Mouse (Mus musculus): Measurements from ENCODE around the gene Sfi1. TPM values are rescaled to one million over a fixed set of nuclear protein-coding genes. Genes with fewer than 3 reads are reported as not detected.
"Not testable (repeated sequence)": the region's sequence is repeated elsewhere in the genome, so short reads cannot be mapped to it uniquely, and the experiment has no call there.

Sfi1 gene
- total RNA-seq, 2 experiments from 2014 or later: 42.5 to 53.7 TPM

DNA sequence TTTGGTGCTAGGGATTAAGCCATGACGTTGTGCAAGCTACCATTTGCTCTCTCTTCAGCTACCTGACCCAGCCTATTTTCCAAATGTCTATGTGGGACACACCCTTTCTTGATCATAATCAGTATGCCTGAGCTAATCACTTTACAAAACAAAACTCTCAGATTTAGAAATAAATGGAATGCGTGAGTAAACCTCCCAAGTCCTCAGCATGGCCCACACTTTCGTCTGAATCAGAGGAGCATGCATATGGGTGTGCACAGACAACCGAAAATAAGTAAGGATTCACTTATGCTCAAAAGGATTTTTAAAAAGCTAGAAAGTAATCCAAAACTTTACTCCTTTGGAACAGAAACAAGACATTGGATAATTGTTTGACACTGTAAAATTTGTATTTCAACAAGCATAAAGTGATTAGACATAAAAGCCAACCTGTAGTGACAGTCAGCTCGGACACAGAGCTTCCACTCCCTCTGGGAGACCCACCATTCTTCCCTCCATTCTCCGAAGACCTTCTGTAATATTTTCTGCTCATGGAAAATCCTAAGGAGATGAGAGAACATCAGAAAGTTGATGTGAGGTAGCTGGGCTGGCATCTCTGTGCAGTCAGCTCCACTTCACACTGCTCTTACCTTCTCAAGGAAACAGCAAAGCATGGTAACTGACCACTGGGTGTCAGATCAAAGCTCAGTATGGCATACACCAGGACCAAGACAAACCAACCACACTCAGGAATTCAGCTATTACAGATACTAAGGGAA lies 14.1 kb downstream of the Sfi1 start:
- DNase-seq (ENCODE audit: low spot score in 2 of 2): peak; percentile 17 to 43

DNA sequence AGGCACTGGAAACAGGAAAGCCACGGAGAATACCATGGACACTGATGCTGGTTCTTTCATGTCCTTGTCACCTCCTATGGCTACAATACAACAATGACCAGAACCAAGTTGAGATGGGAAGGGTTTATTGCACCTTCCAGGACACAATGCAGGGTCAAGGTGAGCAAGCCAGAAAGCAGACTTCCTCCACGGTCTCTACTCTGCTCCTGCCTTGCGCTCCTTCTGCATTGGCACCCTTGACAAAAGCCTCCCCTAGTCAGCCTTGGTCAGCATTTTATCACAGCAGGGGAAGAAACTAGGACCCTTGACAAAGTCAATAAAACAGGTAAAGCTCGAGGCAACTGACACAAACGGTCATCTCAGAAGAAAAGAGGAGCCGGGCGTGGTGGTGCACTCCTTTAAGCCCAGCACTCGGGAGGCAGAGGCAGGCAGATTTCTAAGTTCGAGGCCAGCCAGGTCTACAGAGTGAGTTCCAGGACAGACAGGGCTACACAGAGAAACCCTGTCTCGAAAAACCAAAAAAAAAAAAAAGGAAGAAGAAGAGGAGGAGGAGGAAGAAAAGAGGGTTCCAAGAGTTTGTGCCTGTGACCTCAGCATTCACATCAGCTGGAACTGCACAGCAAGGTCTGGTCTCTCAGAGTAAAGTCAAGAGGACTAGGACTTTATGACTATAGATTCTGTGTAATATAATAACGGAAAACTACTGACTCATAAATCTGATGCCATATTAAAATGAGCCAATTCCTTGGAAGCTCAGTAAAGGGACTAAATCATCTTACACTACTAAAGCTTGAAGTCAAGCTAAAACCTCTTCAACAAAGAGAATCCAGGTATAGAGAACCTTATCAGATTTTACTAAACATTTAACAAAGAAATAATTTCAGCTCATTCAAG lies 19.6 kb downstream of the Sfi1 start:
- peak; percentile 74 to 83 for DNase-seq (ENCODE audit: low spot score in 2 of 2)

DNA sequence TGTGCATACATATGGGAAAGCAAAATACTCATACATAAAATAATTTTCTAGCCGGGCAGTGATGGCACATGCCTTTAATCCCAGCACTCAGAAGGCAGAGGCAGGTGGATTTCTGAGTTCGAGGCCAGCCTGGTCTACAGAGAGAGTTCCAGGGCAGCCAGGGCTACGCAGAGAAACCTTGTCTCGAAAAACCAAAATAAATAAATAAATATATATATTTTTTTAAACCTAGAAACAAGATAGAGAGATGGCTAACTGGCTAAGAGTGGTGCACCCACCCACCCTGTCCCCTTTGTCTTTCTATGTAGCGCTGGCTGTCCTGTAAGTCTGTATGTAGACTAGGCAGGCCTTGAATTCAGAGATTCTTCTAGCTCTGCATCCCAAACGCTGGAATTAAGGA lies 20.7 kb downstream of the Sfi1 start:
- not testable (repeated sequence) for DNase-seq (ENCODE audit: low spot score in 2 of 2)

DNA sequence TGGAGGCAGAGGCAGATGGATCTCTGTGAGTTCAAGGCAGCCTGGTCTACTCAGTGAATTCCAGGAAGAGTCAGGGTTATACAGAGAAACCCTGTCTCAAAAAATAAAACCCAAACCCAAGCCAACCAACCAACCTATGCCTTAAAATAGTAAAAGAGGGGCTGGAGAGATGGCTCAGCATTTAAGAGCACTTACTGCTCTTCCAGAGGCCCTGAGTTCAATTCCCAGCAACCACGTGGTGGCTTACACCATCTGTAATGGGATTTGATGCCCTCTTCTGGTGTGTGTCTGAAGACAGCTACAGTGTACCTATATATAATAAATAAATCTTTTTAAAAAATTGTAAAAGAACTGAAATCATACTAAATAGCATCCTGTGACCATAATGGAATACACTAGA lies 21.3 kb downstream of the Sfi1 start:
- DNase-seq (ENCODE audit: low spot score in 2 of 2): peak; percentile 58 to 70

DNA sequence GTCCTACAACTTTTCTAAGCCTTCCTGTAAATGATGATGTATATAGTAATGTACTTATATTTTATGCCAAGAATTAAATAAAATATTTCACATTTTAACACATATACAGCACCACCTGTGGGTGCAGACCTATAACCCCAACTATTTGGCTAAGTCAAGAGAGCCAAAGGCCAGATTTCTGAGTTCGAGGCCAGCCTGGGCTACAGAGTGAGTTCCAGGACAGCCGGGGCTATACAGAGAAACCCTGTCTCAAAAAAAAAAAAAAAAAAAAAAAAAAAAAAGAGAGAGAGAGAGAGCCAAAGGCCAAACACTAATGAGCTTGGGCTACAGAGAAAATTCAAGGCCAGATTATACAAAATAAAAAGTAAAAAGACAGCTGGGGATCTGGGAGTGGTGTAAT lies 24.2 kb downstream of the Sfi1 start:
- peak in 1 of 2 experiments; percentile 61 for DNase-seq (ENCODE audit: low spot score in 2 of 2)

DNA sequence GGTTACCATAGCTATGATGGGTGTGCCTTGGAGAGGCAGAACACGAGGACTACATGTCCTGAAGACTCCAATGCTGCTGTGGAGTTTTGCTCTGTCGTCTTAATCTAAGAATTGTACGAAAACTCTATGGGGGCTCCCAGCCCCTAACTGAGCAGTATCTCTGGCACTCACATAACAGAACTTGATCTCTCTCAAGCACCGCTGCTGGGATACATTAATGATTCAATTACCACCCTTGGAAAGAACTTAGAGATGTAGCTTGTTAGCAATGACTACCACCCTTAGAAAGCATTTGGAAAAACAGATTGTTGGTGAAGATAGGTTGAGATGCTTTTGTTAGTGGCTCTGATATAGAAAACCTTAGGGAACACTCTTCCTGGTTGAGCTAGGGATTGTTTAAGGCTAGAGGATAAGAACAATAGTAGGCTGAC lies 25.7 kb downstream of the Sfi1 start:
- DNase-seq (ENCODE audit: low spot score in 2 of 2): peak; percentile 56 to 60

DNA sequence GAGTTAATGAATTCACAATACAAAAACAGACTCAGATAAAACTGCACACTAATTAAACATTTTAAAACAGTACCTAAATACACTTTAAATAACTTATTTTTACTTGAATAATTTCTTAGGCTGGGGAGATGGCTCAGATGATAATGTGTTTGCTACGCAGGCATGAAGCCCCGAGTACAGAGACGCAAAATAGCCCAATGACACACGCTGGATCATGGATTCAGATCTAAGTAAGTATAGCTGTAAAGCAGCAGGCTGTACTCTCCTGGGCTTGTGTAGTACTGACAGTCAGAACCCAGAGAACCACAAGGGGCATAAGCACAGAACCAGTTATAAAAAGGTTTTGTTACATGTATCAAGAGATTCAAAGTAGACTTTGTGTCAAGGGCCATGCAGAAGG lies 26.1 kb downstream of the Sfi1 start:
- not testable (repeated sequence) for DNase-seq (ENCODE audit: low spot score in 2 of 2)

DNA sequence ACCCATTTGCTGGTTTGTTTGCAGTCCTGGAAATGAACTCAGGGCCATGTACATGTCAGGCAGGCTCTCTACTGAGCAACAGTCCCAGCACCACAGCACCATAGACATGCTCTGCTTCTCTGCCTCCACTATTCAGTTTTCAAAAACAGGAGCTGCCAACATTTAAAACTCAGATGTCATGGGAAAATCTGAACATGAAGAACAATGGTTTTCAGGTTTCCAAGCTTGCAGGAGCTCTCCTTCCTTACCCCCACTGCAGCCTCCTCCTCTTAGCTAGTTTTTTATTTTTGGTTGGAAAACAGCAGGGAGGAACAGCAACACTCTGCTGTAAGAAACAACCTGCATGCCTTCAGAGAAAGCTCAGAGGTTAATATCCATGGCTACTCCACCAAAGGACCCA lies 26.9 kb downstream of the Sfi1 start:
- DNase-seq (ENCODE audit: low spot score in 2 of 2): peak in 1 of 2 experiments; percentile 43

DNA sequence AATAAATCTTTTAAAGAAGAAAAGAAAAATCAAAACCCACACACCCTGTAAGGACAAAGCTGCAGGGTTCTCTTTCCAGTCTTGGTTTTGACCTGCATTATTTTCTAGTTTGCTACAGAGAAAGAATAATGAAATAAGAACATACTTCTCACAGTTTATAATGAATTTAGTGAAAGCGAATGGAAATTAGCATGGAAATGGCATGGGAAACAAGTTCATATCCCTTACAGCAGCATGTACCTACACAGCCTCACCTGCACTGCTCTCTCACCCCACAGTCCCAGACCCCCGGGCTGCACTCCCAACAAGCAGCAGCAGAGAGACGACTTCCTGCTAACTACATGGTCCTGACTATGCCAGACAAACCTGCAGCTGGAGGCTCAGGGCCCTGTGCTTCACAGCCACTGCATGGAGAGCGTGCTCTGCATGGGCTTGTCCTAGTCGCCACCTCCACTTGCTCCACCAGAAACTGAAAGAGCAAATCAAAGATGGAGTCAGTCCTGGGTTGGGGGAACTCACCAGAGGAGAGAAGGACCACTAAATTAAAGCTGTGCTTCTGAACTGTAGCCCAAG lies 28.0 kb downstream of the Sfi1 start:
- DNase-seq (ENCODE audit: low spot score in 2 of 2): not testable (repeated sequence)

DNA sequence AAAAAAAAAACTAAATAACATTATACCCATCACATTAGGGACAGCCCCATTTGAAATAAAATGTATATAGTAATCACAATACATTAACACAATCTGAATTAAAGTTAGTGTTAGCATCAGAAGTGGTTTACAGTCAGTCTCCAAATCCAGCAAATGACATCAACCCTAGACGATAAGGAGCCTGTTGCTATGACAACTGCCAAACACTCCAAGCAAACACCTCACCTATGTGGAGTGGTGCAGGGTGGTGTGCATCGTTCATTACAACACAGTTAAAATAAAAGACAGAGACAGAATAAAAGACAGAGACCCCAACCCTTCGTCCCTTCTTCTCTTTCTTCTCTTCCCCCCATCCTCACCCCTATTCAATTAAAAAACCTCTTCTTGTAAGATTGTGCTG lies 29.6 kb downstream of the Sfi1 start:
- DNase-seq (ENCODE audit: low spot score in 2 of 2): not testable (repeated sequence)

DNA sequence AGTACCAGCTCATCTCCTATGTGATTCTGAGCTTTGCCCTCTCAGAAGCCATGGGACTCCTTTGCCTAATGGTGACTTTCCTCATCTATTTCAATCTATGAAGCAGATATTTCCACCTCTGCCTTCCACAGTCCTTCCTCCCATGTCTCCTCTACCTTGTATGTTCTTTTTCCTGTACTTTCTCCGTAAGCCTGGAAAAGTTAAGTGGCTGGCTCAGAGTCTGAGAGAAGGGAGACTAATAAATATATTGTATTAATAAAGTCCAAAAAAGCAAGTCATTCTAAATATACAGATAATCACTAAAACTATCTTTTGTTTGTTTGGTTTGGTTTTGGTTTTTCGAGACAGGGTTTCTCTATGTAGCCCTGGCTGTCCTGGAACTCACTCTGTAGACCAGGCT lies 30.1 kb downstream of the Sfi1 start:
- DNase-seq (ENCODE audit: low spot score in 2 of 2): peak; percentile 46 to 56

DNA sequence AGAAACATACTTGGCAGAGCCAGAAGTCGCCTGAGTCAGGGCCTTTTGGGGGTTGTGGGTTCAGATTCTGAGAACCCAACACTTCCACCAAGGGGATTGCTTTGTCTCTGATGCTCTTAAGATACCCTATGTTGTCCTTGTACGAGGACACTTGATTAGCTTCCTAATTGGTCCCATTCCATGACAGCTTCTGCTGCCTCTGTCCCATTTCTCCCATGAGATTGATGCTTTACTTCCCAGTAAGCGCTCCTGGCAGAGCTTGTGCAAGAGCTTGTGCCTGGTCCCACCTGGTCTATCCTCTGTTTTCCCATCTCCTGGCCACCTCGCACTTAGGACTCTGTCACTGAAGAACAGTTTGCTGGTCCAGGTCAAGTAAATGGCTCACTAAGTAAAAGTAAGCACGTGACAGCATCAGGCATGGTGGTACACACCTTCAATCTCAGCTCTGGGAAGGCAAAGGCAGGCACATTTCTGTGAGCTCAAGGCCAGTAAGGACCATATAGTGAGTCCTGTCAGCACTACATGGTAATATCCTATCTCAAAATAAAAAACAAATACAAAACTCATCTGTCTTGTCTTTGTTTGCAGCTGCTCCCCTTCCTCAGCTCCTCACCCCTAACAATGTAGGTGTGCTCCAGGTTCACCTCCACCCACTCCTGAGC lies 30.9 kb downstream of the Sfi1 start:
- peak; percentile 76 to 78 for DNase-seq (ENCODE audit: low spot score in 2 of 2)

DNA sequence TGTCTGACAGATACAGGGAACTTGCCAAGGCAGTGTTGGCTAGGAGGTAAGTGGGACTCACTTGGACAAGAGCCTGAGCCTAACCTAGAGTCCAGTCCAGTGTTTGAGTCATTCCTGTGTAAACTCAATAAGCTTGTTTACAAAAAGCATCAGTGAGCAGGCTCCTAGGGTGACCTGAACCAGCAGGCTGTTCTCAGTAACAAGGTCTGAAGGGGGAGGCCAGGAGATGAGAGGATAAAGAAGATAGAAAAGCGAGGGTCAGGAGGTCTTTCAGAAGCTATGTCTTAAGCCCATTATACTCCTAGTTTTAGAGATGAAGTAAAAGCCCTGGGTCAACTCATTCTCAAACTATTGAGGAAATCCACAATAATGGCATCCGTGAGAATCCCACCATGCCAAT lies 31.9 kb downstream of the Sfi1 start:
- peak; percentile 68 to 72 for DNase-seq (ENCODE audit: low spot score in 2 of 2)

DNA sequence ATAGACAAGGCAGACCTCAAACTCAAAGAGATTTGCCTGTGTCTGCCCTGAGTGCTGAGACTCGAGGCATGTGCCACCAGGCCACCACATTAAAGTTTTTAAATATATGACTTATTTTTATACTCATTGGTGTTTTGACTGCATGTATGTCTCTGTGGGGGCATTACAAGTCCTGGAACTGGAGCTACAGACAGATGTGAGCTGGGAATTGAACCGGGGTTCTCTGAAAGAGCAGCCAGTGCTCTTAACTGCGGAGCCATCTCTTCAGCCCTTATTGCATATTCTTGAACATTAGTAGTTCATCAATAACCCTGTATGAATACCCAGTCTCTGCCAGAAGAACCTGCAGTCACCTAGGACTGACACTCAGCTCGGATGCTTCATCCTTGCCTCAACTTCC lies 34.5 kb downstream of the Sfi1 start:
- DNase-seq (ENCODE audit: low spot score in 2 of 2): not testable (repeated sequence)

DNA sequence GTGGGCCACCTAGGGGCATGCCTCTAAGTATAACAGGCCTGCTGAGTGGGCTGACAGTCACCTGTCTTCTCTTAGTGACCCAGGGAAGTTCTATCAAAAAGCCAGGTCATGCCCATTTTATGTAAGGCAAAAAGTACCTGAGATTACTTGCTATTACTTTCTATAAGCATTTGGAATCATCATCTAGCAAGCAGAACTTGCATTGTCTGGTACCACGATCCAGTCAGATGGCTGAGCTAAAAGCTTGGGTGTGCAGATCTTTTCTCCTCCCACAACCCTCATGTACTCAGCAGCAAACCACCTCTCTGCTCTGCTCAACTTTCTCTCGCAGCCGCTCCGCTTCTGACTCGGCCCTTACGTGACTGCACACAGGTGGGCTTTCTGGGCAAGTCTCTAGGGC lies 35.3 kb downstream of the Sfi1 start:
- DNase-seq (ENCODE audit: low spot score in 2 of 2): not testable (repeated sequence)

DNA sequence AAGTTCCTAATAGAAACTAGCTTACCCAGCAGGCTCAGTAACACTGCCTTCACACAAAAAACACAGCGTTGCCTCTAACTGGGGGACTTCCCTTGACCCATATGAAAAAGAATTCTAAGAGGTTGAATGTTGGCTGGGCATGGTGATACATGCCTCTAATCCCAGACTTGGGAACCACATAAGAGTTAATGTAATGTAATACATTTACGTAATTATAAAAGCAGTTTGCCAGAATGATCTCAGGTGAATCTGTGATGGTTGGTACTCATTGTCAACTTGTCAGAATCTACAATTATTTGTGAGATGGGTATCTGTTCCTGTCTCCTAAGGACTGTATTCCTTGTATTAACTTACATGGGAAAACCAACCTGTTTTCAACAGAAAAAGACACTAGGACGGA lies 36.3 kb downstream of the Sfi1 start:
- not testable (repeated sequence) for DNase-seq (ENCODE audit: low spot score in 2 of 2)

DNA sequence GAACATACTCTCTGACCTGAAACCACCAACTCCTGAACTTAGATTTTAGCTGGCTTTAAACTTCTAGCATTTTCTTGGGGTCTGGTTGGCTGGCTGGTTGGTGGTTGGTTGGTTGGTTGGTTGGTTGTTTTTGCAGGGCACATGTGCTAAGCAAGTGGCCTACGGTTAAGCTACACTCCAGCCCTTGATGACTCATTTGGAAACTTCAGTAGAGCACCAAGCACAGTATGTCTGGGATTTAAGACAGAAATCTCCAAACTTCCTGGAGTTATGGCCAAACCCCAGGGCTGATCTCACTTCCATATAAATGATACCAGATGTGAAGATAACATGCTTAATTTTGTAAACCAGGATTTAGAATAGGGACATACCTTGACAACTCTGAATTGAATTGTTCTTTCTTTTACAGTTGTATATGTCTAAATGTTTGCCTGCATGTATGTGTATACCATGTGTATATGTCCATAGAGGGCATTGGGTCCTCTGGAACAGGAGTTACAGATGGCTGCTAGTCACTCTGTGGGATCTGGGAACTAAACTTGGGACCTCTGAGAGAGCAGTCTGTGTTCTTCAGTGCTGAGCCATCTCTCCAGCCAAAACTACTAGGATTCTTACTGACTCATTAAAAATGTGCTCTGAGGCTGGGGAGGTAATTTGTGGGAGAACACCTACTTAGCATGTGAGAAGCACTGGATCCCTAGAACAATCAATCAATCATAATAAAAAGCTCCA lies 39.4 kb downstream of the Sfi1 start:
- DNase-seq (ENCODE audit: low spot score in 2 of 2): peak; percentile 70 to 74

DNA sequence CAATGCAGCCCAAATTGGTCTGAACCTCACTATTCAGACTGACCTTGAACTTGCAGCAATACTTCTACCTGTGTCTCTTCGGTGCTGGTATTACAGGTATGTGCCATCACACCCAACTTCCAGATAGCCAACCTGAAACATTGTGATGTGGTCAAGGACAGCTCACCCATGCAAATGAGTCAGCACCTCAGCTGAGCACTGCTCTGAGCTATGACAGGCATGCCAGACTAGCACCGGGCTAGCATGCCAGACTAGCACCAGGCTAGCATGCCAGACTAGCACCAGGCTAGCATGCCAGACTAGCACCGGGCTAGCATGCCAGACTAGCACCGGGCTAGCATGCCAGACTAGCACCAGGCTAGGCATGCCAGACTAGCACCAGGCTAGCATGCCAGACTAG lies 41.9 kb downstream of the Sfi1 start:
- DNase-seq (ENCODE audit: low spot score in 2 of 2): peak; percentile 38 to 51

DNA sequence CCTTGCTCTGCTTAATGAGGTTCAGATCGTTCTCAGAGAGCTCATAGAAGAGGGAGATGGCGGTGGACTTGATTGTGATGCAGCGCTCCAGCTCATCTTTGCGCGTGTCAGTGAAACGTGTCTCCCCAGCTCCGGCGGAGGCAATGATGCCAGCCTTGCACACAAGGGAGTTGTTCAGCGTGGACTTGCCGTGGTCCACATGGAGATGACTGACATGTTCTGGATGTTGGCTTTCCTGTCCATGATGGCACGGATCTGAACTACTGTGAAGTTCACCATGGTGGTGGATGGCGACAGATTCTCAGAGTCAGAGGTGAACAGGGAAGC lies 42.6 kb downstream of the Sfi1 start:
- not testable (repeated sequence) for DNase-seq (ENCODE audit: low spot score in 2 of 2)

DNA sequence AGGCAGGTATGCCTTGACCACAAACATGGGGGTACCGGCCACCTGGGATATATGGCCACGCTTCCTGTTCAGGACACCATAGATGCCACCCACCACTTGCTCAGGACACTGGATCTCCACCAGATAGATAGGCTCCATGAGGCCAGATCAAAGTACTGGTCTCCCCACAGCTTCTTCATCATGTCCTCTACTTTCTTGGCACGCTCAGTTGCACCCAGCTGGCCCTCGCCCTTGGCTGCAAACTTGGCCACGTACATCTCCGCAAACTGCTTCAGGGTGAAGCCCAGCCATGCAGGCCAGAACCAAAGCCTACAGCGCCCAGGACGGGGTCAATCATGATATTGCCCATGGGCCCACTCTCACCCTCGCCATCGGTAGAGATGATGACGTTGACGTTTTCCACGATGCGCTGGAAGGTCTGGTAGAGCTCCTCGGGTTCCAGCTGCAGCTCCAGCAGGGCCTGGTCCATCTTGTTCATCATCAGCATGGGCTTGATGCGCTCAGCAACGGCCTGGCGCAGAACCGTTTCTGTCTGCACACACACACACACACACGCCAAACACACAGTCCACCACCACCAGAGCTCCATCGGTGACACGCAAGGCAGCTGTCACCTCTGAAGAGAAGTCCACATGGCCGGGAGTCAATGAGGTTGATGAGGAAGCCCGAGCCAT lies 43.1 kb downstream of the Sfi1 start:
- DNase-seq (ENCODE audit: low spot score in 2 of 2): peak in 1 of 2 experiments; percentile 59
